Mouse (Mus musculus) intestine, embryonic 14.5 days (tissue): ENCODE results near the gene Selenom. TPM values are rescaled to one million over a fixed set of nuclear protein-coding genes. Genes with fewer than 3 reads are reported as not detected.

Experiments used
- ATAC-seq: fragments of 200-750 bp; cut with Nextera tagmentation; replicated peaks from 2 replicates; pipeline ENCODE4 v1.8.0; 2017; ENCODE audit warnings: low read depth, moderate number of reproducible peaks, moderate TSS enrichment, moderate library complexity; ENCODE audit not compliant: low FRiP score, low TSS enrichment
- DNase-seq: peaks from one replicate; pipeline ENCODE4 v3.0.0-alpha.2; 2018; ENCODE audit warnings: low spot score
- H3K27ac ChIP-seq: fragments of 300-500 bp; sonication (generic); 2 replicates; pipeline ENCODE4 v1.5.1; 2014; ENCODE audit warnings: low read depth, mild to moderate bottlenecking, control low read depth
- H3K27me3 ChIP-seq: fragments of 300-500 bp; sonication (generic); replicated peaks from 2 replicates; pipeline ENCODE4 v1.6.1; 2014; ENCODE audit warnings: low read length, control low read depth; ENCODE audit not compliant: control insufficient read depth, insufficient read depth
- H3K36me3 ChIP-seq: fragments of 300-500 bp; sonication (generic); 2 replicates; pipeline ENCODE4 v1.6.1; 2014; ENCODE audit warnings: low read length, control low read depth; ENCODE audit not compliant: control insufficient read depth, insufficient read depth
- H3K4me1 ChIP-seq: fragments of 300-500 bp; sonication (generic); replicated peaks from 2 replicates; pipeline ENCODE4 v1.6.1; 2014; ENCODE audit warnings: low read length, control low read depth, mixed read lengths; ENCODE audit not compliant: control insufficient read depth, insufficient read depth
- H3K4me2 ChIP-seq: fragments of 300-500 bp; sonication (generic); 2 replicates; pipeline ENCODE4 v1.6.1; 2014; ENCODE audit warnings: low read length
- H3K4me3 ChIP-seq: fragments of 300-500 bp; sonication (generic); 2 replicates; pipeline ENCODE4 v1.5.1; 2014; ENCODE audit warnings: low read depth, low read length, control low read depth, mixed read lengths
- H3K9ac ChIP-seq: fragments of 300-500 bp; sonication (generic); 2 replicates; pipeline ENCODE4 v1.6.1; 2014; ENCODE audit warnings: mild to moderate bottlenecking, low read length
- H3K9me3 ChIP-seq: fragments of 300-500 bp; sonication (generic); 2 replicates; pipeline ENCODE4 v1.6.1; 2016; ENCODE audit warnings: low read length, control low read depth; ENCODE audit not compliant: control insufficient read depth
- WGBS: fragments of 180-500 bp; shearing (Covaris S2); extraction: QIAGEN DNeasy Blood & Tissue Kit; methylation state at CpG from one replicate; pipeline ENCODE4 v1.1.7; 2014; 5-methylcytosine and 5-hydroxymethylcytosine counted together
- polyA plus RNA-seq: library from polyadenylated mRNA; unstranded; fragments of >200 nt; fragmentation: Nextera tagmentation; extraction: Ambion mirVana; gene quantifications from 2 replicates; pipeline ENCODE4 v1.2.1, GENCODE M21; 2014

Selenom gene
- polyA plus RNA-seq, 1 experiment from 2014 or later, result 160 TPM

GRCm38 (mm10) chr11:3503755-3504693 is 10.5 kb upstream of the Selenom start:
- Histone ChIP-seq H3K4me1 (peaks cover 5% of the 10 kb centered on the region; the same call in 1 of the 2 replicates), H3K27ac (no peak overlapping the region), H3K36me3 (no peaks in the 10 kb centered on the region), H3K4me2 (peak overlapping the region; percentile 32), H3K4me3 (0 out of 2 replicates have a peak overlapping the region, but pooled peaks have one; percentile 7), H3K9me3 (no peaks in the 10 kb centered on the region), H3K9ac (peak overlapping the region; percentile 20; the same call in 1 of the 2 replicates), H3K27me3 (no peaks in the 10 kb centered on the region)
- DNase-seq, result no peak
- 59% methylated on average over 11 of the region's 11 CpGs for WGBS
- no peak; the same call in 1 of the 2 replicates for ATAC-seq

- H3K9me3 ChIP-seq, result no peaks in the 10 kb centered on the region
- H3K4me2 ChIP-seq, result no peak overlapping the region
- 35% methylated on average over 7 of the region's 7 CpGs for WGBS
- no peaks in the 10 kb centered on the region for H3K36me3 ChIP-seq
- DNase-seq (no peak), ATAC-seq (no peak)
- H3K4me1 ChIP-seq, result peaks cover 5% of the 10 kb centered on the region; the same call in 1 of the 2 replicates
- H3K27ac ChIP-seq, result no peak overlapping the region
- H3K27me3 ChIP-seq, result no peaks in the 10 kb centered on the region
- H3K9ac ChIP-seq, result no peak overlapping the region
- H3K4me3 ChIP-seq, result no peak overlapping the region
Measured at GRCm38 (mm10) chr11:3508226-3508625, 6.3 kb upstream of the Selenom start.

GRCm38 (mm10) chr11:3509181-3510085 is 5.1 kb upstream of the Selenom start:
- ATAC-seq (no peak), DNase-seq (no peak)
- H3K4me3 ChIP-seq, result no peak overlapping the region
- H3K4me2 ChIP-seq, result no peak overlapping the region
- WGBS, result 65% methylated on average over 8 of the region's 8 CpGs
- H3K9ac ChIP-seq, result no peak overlapping the region
- H3K27me3 ChIP-seq, result no peaks in the 10 kb centered on the region
- no peaks in the 10 kb centered on the region for H3K36me3 ChIP-seq
- H3K27ac ChIP-seq, result no peak overlapping the region
- peaks cover 5% of the 10 kb centered on the region for H3K4me1 ChIP-seq
- H3K9me3 ChIP-seq, result no peaks in the 10 kb centered on the region

- H3K27ac ChIP-seq, result no peak overlapping the region
- no peaks in the 10 kb centered on the region for H3K27me3 ChIP-seq
- H3K36me3 ChIP-seq, result no peaks in the 10 kb centered on the region
- H3K9ac ChIP-seq, result no peak overlapping the region
- no peak for ATAC-seq
- 75% methylated on average over 2 of the region's 2 CpGs for WGBS
- no peak overlapping the region for H3K4me3 ChIP-seq
- no peaks in the 10 kb centered on the region for H3K9me3 ChIP-seq
- peaks cover 5% of the 10 kb centered on the region for H3K4me1 ChIP-seq
- H3K4me2 ChIP-seq, result no peak overlapping the region
- no peak for DNase-seq
Measured at GRCm38 (mm10) chr11:3510321-3510720, 4.2 kb upstream of the Selenom start.

- no peaks in the 10 kb centered on the region for H3K27me3 ChIP-seq
- no peaks in the 10 kb centered on the region for H3K36me3 ChIP-seq
- H3K4me3 ChIP-seq, result no peak overlapping the region
- no peaks in the 10 kb centered on the region for H3K9me3 ChIP-seq
- no peak overlapping the region for H3K4me2 ChIP-seq
- ATAC-seq, result no peak
- no peak for DNase-seq
- H3K4me1 ChIP-seq, result peaks cover 15% of the 10 kb centered on the region
- H3K27ac ChIP-seq, result no peak overlapping the region
- H3K9ac ChIP-seq, result no peak overlapping the region
- WGBS, result 86% methylated on average over 6 of the region's 6 CpGs
Measured at GRCm38 (mm10) chr11:3513291-3513690, 1.2 kb upstream of the Selenom start.

- Histone ChIP-seq H3K4me1 (peaks cover 10% of the 10 kb centered on the region; the same call in 1 of the 2 replicates), H3K4me3 (peak overlapping the region; percentile 47), H3K9ac (peak overlapping the region; percentile 51), H3K27me3 (no peaks in the 10 kb centered on the region), H3K36me3 (peaks cover 10% of the 10 kb centered on the region), H3K27ac (peak overlapping the region; percentile 48; the same call in 1 of the 2 replicates), H3K4me2 (peak overlapping the region; percentile 69), H3K9me3 (no peaks in the 10 kb centered on the region)
- DNase-seq (no peak), ATAC-seq (0 out of 2 replicates have a peak, but pooled peaks have one; percentile 4)
- WGBS, result 19% methylated on average over 4 of the region's 4 CpGs
Measured at GRCm38 (mm10) chr11:3515216-3515615, 732 bp downstream of the Selenom start.

- Histone ChIP-seq H3K9ac (no peak overlapping the region), H3K4me1 (peaks cover 10% of the 10 kb centered on the region; the same call in 1 of the 2 replicates), H3K27me3 (no peaks in the 10 kb centered on the region), H3K27ac (no peak overlapping the region), H3K4me3 (peak overlapping the region; percentile 47; the same call in 1 of the 2 replicates), H3K36me3 (peaks cover 14% of the 10 kb centered on the region), H3K4me2 (peak overlapping the region; percentile 69), H3K9me3 (no peaks in the 10 kb centered on the region)
- DNase-seq (no peak), ATAC-seq (no peak)
- WGBS, result 88% methylated on average over 4 of the region's 4 CpGs
Measured at GRCm38 (mm10) chr11:3515637-3516036, 1.2 kb downstream of the Selenom start.

- no peak for DNase-seq
- H3K9ac ChIP-seq, result no peak overlapping the region
- H3K4me2 ChIP-seq, result 0 out of 2 replicates have a peak overlapping the region, but pooled peaks have one; percentile 69
- H3K9me3 ChIP-seq, result no peaks in the 10 kb centered on the region
- ATAC-seq, result no peak
- peaks cover 19% of the 10 kb centered on the region for H3K36me3 ChIP-seq
- peaks cover 10% of the 10 kb centered on the region; the same call in 1 of the 2 replicates for H3K4me1 ChIP-seq
- no peaks in the 10 kb centered on the region for H3K27me3 ChIP-seq
- 76% methylated on average over 5 of the region's 5 CpGs for WGBS
- H3K27ac ChIP-seq, result no peak overlapping the region
- no peak overlapping the region for H3K4me3 ChIP-seq
Measured at GRCm38 (mm10) chr11:3516121-3516520, 1.6 kb downstream of the Selenom start.
